Mouse (Mus musculus): ENCODE measurements around the gene Hfe2. TPM values are rescaled to one million over a fixed set of nuclear protein-coding genes. Genes with fewer than 3 reads are reported as not detected.

Hfe2 gene
- polyA plus RNA-seq, 1 experiment from 2014 or later, result 0.57 TPM

- Histone ChIP-seq H3K4me3 (ENCODE audit: low read length) (no peak overlapping the region), H3K4me2 (ENCODE audit: low read depth, low read length) (no peak overlapping the region), H3K4me1 (replicated peaks; ENCODE audit: control insufficient read depth, insufficient read depth, low read length) (peaks cover 25% of the 10 kb centered on the region), H3K9me3 (ENCODE audit: control insufficient read depth, low read length) (no peaks in the 10 kb centered on the region), H3K27ac (ENCODE audit: low read length) (no peak overlapping the region), H3K36me3 (ENCODE audit: control insufficient read depth, insufficient read depth, low read length) (no peaks in the 10 kb centered on the region), H3K9ac (ENCODE audit: low read length) (no peak overlapping the region), H3K27me3 (ENCODE audit: control insufficient read depth, insufficient read depth, low read depth, low read length) (no peaks in the 10 kb centered on the region)
- 67% methylated on average over 18 of the region's 19 CpGs for WGBS
- ATAC-seq (ENCODE audit: low read depth), result no peak
Measured at GRCm38 (mm10) chr3:96573611-96574511, 48.9 kb downstream of the Hfe2 start.

GRCm38 (mm10) chr3:96575272-96575984, 50.5 kb downstream of the Hfe2 start:
- no peak for ATAC-seq (ENCODE audit: low read depth)
- H3K27ac ChIP-seq (ENCODE audit: low read length), result peak overlapping the region; percentile 97
- WGBS, result 89% methylated on average over 8 of the region's 8 CpGs
- H3K4me1 ChIP-seq (replicated peaks; ENCODE audit: control insufficient read depth, insufficient read depth, low read length), result peaks cover 25% of the 10 kb centered on the region
- H3K36me3 ChIP-seq (ENCODE audit: control insufficient read depth, insufficient read depth, low read length), result no peaks in the 10 kb centered on the region
- no peaks in the 10 kb centered on the region for H3K27me3 ChIP-seq (ENCODE audit: control insufficient read depth, insufficient read depth, low read depth, low read length)
- H3K9me3 ChIP-seq (ENCODE audit: control insufficient read depth, low read length), result no peaks in the 10 kb centered on the region
- no peak overlapping the region; the same call in 1 of the 2 replicates for H3K4me2 ChIP-seq (ENCODE audit: low read depth, low read length)
- no peak overlapping the region for H3K4me3 ChIP-seq (ENCODE audit: low read length)
- no peak overlapping the region for H3K9ac ChIP-seq (ENCODE audit: low read length)

- no peaks in the 10 kb centered on the region for H3K9me3 ChIP-seq (ENCODE audit: control insufficient read depth, low read length)
- H3K4me2 ChIP-seq (ENCODE audit: low read depth, low read length), result peak overlapping the region; percentile 53
- peak overlapping the region; percentile 47 for H3K9ac ChIP-seq (ENCODE audit: low read length)
- H3K4me3 ChIP-seq (ENCODE audit: low read length), result peak overlapping the region; percentile 18; the same call in 1 of the 2 replicates
- no peaks in the 10 kb centered on the region for H3K27me3 ChIP-seq (ENCODE audit: control insufficient read depth, insufficient read depth, low read depth, low read length)
- H3K36me3 ChIP-seq (ENCODE audit: control insufficient read depth, insufficient read depth, low read length), result no peaks in the 10 kb centered on the region
- peak; percentile 69 for ATAC-seq (ENCODE audit: low read depth)
- peak overlapping the region; percentile 97 for H3K27ac ChIP-seq (ENCODE audit: low read length)
- 31% methylated on average over 14 of the region's 14 CpGs for WGBS
- H3K4me1 ChIP-seq (replicated peaks; ENCODE audit: control insufficient read depth, insufficient read depth, low read length), result peaks cover 26% of the 10 kb centered on the region
Measured at GRCm38 (mm10) chr3:96576005-96576658, 51.2 kb downstream of the Hfe2 start.

- peak; percentile 93 for ATAC-seq (ENCODE audit: low read depth)
- Histone ChIP-seq H3K27me3 (ENCODE audit: control insufficient read depth, insufficient read depth, low read depth, low read length) (no peaks in the 10 kb centered on the region), H3K4me1 (replicated peaks; ENCODE audit: control insufficient read depth, insufficient read depth, low read length) (peaks cover 23% of the 10 kb centered on the region), H3K4me3 (ENCODE audit: low read length) (peak within 1 kb of the TSS; percentile 20; the same call in 1 of the 2 replicates), H3K9me3 (ENCODE audit: control insufficient read depth, low read length) (no peaks in the 10 kb centered on the region), H3K27ac (ENCODE audit: low read length) (peak within 1 kb of the TSS; percentile 97), H3K4me2 (ENCODE audit: low read depth, low read length) (peak within 1 kb of the TSS; percentile 53), H3K9ac (ENCODE audit: low read length) (peak within 1 kb of the TSS; percentile 55), H3K36me3 (ENCODE audit: control insufficient read depth, insufficient read depth, low read length) (no peaks in the 10 kb centered on the region)
- 15% methylated on average over 17 of the region's 17 CpGs for WGBS
Measured at GRCm38 (mm10) chr3:96576690-96577541, 51.9 kb downstream of the Hfe2 start, which contains the start of gene Gm16253. Gene Gm16253, plus strand, starts transcription at chr3:96576984.

GRCm38 (mm10) chr3:96577566-96577965, 52.6 kb downstream of the Hfe2 start:
- H3K27ac ChIP-seq (ENCODE audit: low read length), result peak overlapping the region; percentile 97
- no peaks in the 10 kb centered on the region for H3K36me3 ChIP-seq (ENCODE audit: control insufficient read depth, insufficient read depth, low read length)
- WGBS, result 74% methylated on average over 4 of the region's 4 CpGs
- peak overlapping the region; percentile 53 for H3K4me2 ChIP-seq (ENCODE audit: low read depth, low read length)
- H3K4me1 ChIP-seq (replicated peaks; ENCODE audit: control insufficient read depth, insufficient read depth, low read length), result peaks cover 22% of the 10 kb centered on the region
- no peak for ATAC-seq (ENCODE audit: low read depth)
- no peaks in the 10 kb centered on the region for H3K9me3 ChIP-seq (ENCODE audit: control insufficient read depth, low read length)
- no peak overlapping the region for H3K4me3 ChIP-seq (ENCODE audit: low read length)
- peak overlapping the region; percentile 55 for H3K9ac ChIP-seq (ENCODE audit: low read length)
- H3K27me3 ChIP-seq (ENCODE audit: control insufficient read depth, insufficient read depth, low read depth, low read length), result no peaks in the 10 kb centered on the region

Other genes starting within 250 kb of the Hfe2 start
- gene Fcgr1, start 231.2 kb upstream of the Hfe2 start, polyA plus RNA-seq (2015; fragmentation: Nextera tagmentation; extraction: Ambion mirVana), result 2.3 and 2.7 TPM in 2 replicates
- 0.30 and 0.34 TPM in 2 replicates for gene BC107364, start 72.9 kb upstream of the Hfe2 start, polyA plus RNA-seq (2015; fragmentation: Nextera tagmentation; extraction: Ambion mirVana)
- gene Txnip, start 32.8 kb downstream of the Hfe2 start, polyA plus RNA-seq (2015; fragmentation: Nextera tagmentation; extraction: Ambion mirVana), result 184 and 197 TPM in 2 replicates
- gene Gm16253, start 51.8 kb downstream of the Hfe2 start, polyA plus RNA-seq (2015; fragmentation: Nextera tagmentation; extraction: Ambion mirVana), result 1.4 TPM in 2 replicates
- gene Polr3gl, start 69.0 kb downstream of the Hfe2 start, polyA plus RNA-seq (2015; fragmentation: Nextera tagmentation; extraction: Ambion mirVana), result 35.9 TPM in 2 replicates
- gene Ankrd34a, start 71.5 kb downstream of the Hfe2 start, polyA plus RNA-seq (2015; fragmentation: Nextera tagmentation; extraction: Ambion mirVana), result 1.6 and 1.9 TPM in 2 replicates
- gene Lix1l, start 76.0 kb downstream of the Hfe2 start, polyA plus RNA-seq (2015; fragmentation: Nextera tagmentation; extraction: Ambion mirVana), result 6.7 and 8.2 TPM in 2 replicates
- gene Rbm8a, start 104.8 kb downstream of the Hfe2 start, polyA plus RNA-seq (2015; fragmentation: Nextera tagmentation; extraction: Ambion mirVana), result 132 and 135 TPM in 2 replicates
- gene Pex11b, start 110.2 kb downstream of the Hfe2 start, polyA plus RNA-seq (2015; fragmentation: Nextera tagmentation; extraction: Ambion mirVana), result 54.2 and 57.7 TPM in 2 replicates
- gene Gm42957, start 110.3 kb downstream of the Hfe2 start, polyA plus RNA-seq (2015; fragmentation: Nextera tagmentation; extraction: Ambion mirVana), result 0.15 and 0.24 TPM in 2 replicates
- 1.0 TPM in 2 replicates for gene Itga10, start 120.4 kb downstream of the Hfe2 start, polyA plus RNA-seq (2015; fragmentation: Nextera tagmentation; extraction: Ambion mirVana)
- 0.36 and 0.50 TPM in 2 replicates for gene Ankrd35, start 145.0 kb downstream of the Hfe2 start, polyA plus RNA-seq (2015; fragmentation: Nextera tagmentation; extraction: Ambion mirVana)
- gene Pias3, start 171.2 kb downstream of the Hfe2 start, polyA plus RNA-seq (2015; fragmentation: Nextera tagmentation; extraction: Ambion mirVana), result 51.9 and 52.0 TPM in 2 replicates
- gene Nudt17, start 183.4 kb downstream of the Hfe2 start, polyA plus RNA-seq (2015; fragmentation: Nextera tagmentation; extraction: Ambion mirVana), result 7.2 and 8.2 TPM in 2 replicates
- 35.6 and 35.7 TPM in 2 replicates for gene Polr3c, start 202.5 kb downstream of the Hfe2 start, polyA plus RNA-seq (2015; fragmentation: Nextera tagmentation; extraction: Ambion mirVana)
- 45.7 and 47.8 TPM in 2 replicates for gene Rnf115, start 202.5 kb downstream of the Hfe2 start, polyA plus RNA-seq (2015; fragmentation: Nextera tagmentation; extraction: Ambion mirVana)